Mouse (Mus musculus) pancreas, adult 10 weeks (tissue): ENCODE data around the gene Vmn2r38. TPM values are rescaled to one million over a fixed set of nuclear protein-coding genes. Genes with fewer than 3 reads are reported as not detected.

Experiments used
- polyA plus RNA-seq: library from polyadenylated mRNA; stranded (reverse); fragments of 350-450 nt; fragmentation: Illumina TruSeq; extraction: RNeasy Lipid Tissue Mini Kit (QIAGEN cat#74804); gene quantifications from one replicate; pipeline ENCODE4 v1.2.3, GENCODE M21; 2015; ENCODE audit warnings: low read depth, low replicate concordance; ENCODE audit not compliant: insufficient read depth

The Vmn2r38 gene
- not detected for polyA plus RNA-seq

GRCm38 (mm10) chr7:9097781-9098180 lies at the start of gene Vmn2r38:
Gene Vmn2r38, minus strand, starts transcription at chr7:9097881.

GRCm38 (mm10) chr7:9030698-9031097 lies 67.0 kb downstream of the Vmn2r38 start, which contains the start of gene Vmn2r39:
Gene Vmn2r39, minus strand, starts transcription at chr7:9030798.

Other genes starting within 250 kb of the Vmn2r38 start
- not detected for gene Vmn2r40, start 166.4 kb downstream of the Vmn2r38 start, polyA plus RNA-seq
- gene Vmn2r39, start 67.1 kb downstream of the Vmn2r38 start, polyA plus RNA-seq = not detected
- not detected for gene Vmn2r37, start 125.8 kb upstream of the Vmn2r38 start, polyA plus RNA-seq